Mouse (Mus musculus) CH12F3 (cell line): ENCODE results near the gene Pigt.

ENCODE experiments used
- in situ Hi-C: fragments of 300-500 bp; cut with MboI; formaldehyde crosslinking; loops from 2 replicates; pipeline ENCODE4 v1.14.3; 2020; ENCODE audit warnings: low sequenced_read_pairs

The Pigt gene

DNA sequence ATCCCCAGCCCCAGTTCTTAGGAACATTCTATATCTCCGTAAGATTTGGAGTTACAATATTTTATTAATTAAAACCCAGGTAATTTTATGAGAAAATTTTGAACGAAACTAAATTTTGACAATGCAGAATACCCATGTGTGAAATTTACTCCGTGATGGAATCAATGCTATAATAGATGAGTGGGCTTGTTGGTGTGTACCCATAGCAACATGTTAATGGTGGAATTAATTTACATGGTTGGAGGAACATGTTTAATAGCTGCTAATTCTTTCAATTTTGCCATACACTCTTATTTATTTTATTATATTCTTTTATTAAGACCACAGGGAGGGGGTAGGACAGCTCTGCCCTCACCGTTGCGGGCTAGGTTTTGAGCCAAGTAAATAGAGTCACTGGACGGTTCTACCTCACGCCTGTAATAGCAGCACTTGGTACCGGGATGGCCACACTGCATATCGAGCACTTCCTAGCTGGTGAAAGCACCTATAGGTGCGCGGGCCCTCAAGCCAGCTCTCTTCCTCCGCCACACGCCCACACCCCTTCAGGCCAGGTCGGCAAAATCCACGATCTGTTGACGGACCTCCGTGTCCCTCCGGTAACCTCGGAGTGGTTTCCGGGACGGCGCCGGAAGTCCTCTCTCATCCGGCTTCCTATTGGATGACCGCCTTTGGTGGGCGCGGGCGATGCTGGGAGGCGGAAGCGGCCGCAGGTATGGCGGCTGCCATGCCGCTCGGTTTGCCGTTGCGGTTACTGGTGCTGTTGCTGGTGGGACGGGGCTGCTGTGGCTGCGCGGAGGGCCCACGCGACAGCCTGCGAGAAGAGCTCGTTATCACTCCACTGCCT lies at the start of gene Pigt:
Gene Pigt, plus strand, starts transcription at position 674 of the 844 bp plus-strand sequence.
- in situ Hi-C loops: no loop called here

DNA sequence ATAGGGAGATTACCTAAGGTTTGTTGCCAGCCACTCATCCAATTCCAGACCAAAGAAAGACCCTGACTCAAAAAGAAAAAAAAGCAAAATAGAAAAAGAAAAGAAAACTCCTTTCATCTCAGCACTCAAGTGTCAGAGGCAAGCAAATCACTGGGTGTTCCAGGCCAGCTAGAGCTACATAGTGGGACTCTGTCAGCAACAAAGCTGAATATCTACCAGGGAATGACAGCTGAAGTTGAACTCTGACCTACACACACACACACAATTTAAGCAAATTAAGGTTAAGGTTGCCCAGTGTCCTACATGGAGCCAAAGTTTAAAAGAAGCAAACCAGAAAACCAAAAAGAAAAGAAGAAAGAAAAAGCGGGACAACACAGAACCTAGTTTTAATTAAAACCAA lies 49.2 kb upstream of the Pigt start:
- in situ Hi-C loops: no loop called here

GRCm38 (mm10) chr2:164448921-164449320 lies 48.4 kb upstream of the Pigt start:
- in situ Hi-C loops: no loop called here

DNA sequence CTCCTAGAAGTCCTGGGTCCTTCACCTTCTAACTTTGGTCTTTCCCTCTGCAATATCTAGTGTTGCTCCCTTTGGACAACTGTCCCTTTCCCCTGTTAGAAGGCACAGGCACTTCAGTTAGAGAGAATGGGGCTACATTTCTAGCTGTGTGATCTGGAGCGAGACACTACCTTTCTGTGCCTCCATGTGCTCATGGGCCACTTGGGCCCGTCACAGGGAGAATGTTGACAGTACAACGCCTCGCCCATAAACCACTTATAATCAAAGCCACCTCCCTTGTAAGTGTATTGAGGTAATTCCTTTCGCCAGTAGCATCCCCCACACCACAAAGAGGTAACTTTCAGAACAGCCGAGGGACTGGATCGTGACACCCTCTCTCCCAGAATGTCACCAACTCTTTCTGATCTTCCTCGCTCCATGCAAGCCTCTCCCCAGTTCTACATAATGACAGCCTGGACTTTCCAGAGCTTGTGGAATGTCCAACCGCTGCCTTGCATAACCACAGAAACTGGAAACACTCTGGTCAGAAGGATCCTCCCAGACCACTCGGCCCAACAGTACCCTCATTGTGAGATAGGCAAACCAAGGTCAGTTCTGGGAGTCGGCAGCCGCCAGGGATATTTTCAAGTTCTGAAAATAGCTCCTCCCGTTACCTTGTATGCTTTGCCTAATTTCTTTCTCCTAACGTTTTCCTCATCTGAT lies 47.8 kb upstream of the Pigt start:
- in situ Hi-C loops: no loop called here

GRCm38 (mm10) chr2:164452000-164452676 lies 45.2 kb upstream of the Pigt start:
- in situ Hi-C loops: no loop called here

DNA sequence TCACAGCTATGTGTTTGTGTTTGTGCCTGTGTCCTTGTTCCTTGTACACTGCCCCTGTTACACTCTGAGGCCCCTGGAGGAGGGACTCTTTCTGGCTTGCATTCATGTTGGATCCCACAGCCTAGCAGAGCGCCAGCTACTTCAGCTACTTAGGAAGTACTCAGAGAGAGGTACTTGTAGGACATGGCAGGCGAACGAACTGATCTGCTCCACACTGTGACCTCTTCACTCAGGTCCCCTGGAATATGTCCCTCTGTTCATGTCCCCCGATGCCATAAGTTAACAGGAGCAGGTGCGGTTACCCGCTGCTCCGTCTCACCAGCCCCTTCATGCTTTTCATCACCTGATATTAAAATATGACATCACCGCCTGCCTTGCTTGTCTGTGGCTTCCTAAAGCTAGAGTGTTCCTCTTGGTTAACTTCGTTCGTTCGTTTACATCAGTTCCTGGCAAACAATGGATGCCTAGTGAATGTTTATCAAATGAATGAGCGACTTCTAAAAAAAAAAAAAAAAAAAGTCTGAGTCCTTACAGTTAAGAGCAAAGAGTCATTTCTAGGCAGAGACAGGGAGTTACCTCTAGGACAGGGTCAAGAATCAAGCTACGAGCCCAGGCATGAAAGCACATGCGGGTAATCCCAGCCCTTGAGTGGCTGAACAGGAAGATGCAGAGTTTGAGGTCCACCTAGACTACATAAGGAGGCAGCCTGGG lies 44.1 kb upstream of the Pigt start:
- in situ Hi-C loops: no loop called here

GRCm38 (mm10) chr2:164453887-164454500 lies 43.3 kb upstream of the Pigt start:
- in situ Hi-C loops: no loop called here

DNA sequence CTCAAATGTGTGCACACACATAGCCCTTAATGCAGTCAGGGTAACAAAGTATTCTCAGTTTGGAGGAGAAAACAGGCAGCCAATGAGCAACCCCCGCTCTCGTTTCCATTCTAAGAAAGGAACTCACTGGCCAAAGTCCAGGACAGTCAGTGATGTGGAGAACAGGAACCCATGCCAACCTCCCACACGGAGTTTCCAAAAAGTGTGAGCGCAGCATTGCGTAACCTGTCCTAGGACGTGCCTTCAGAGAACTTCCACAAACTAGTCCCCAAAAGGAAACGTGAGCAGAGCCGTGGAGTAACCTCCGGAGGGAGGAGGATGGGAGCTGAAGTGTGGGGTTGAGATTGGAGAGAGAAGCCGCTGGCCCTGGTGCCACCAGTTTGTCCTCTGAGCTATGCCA lies 42.5 kb upstream of the Pigt start:
- in situ Hi-C loops: no loop called here

DNA sequence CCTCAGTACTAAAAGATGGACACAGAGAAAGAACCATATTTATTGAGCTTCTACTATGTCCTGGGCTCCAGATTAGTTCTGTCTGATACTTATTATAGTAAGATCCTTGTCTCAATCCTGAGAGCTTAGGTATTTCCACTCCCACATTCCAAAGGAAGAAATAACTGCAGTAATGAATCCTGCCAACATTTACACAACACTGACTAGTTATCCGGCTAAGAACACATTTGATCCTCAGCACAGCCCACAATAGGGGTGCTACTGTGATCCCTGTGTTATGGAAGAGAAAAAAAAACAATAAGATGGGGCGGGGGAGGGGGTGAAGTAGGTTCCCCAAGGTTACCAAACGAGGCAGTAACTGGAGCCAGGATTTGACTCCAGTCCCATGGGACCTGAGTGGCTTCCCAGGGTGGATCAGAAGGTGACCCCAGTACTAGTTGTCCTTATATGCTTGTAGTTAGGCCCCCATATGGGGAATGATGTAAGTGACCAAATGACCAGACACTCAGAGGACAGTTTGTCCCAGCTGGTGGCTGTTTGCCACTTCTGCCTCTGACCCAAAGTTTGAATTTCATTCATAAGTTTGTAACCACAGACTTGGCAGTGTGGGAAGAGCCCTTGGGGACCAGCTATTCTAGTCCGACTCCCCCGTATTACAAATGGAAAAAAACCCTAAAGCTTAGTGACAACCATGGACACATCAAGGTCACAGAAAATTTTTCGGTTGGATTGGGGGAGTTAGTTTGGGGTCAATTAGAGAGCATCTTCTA lies 41.7 kb upstream of the Pigt start:
- in situ Hi-C loops: no loop called here

GRCm38 (mm10) chr2:164456413-164456812 lies 40.9 kb upstream of the Pigt start:
- in situ Hi-C loops: no loop called here

- in situ Hi-C loops: no loop called here
Measured at GRCm38 (mm10) chr2:164456864-164457300, 40.4 kb upstream of the Pigt start, which contains the start of gene Sys1. Gene Sys1 (plus strand): TSS chr2:164456964.

DNA sequence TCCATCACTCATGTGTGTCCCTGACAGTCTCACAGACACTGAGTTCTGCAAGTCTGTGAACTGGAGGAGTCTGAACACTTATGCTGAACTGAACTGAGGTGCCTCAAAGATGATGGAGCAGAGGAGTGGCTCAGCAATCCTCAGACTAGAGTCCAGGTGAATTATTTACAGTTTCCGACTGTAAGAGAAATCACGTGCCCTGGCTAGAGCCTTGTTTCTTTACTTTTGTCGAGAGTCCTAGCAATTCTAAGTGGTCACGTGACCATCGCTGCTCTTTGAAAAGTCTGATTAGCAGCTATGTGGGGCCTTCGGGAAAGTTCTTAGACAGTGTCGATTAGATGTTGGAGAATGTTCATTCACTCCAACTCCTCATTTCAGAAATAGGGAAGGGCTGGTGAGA lies 39.4 kb upstream of the Pigt start:
- in situ Hi-C loops: no loop called here

DNA sequence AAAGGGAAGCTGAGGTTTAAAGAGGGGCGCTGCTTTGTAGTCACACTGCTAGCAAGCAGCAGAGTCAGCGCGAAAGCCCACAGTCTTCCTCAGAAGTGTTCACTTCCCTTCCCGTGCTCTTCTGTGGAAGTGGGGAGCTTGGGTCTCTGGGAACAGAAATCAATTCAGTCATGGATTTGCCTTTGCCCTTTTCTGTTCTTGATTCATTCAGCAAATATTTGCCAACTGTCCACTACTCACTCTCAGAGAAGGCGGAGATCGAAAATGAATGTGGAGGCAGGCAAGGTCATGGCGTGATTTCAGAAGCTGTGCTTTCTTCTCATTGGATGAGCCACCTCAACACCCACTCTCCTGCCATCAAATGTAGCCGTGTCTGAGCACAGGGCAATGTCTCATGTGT lies 38.8 kb upstream of the Pigt start:
- in situ Hi-C loops: no loop called here

- in situ Hi-C loops: no loop called here
Measured at GRCm38 (mm10) chr2:164460745-164461551, 36.4 kb upstream of the Pigt start, which contains the start of gene Gm20458. Gene Gm20458 (plus strand): TSS chr2:164460967.

DNA sequence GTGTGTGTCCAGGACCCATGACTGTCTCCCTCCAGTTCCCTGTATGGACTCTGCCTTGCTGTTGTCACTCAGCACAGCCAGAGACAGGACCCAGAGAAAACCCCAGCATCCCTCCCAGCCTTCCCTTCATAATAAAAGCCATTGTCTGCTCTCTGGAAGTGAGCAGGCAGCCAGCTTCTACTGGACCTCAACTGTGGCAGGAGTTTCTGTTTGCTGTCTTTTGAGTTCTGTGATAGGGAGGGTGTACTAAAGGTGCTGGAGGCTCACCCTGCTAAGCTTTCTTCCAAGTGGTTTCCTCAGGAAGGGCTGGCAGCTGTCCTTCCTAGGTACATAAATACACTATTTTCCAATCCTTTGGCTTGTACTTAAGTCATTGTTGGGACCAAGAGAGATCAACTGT lies 32.2 kb upstream of the Pigt start:
- in situ Hi-C loops: no loop called here

GRCm38 (mm10) chr2:164466787-164467186 lies 30.5 kb upstream of the Pigt start:
- in situ Hi-C loops: no loop called here

GRCm38 (mm10) chr2:164470254-164470653 lies 27.1 kb upstream of the Pigt start:
- in situ Hi-C loops: no loop called here

DNA sequence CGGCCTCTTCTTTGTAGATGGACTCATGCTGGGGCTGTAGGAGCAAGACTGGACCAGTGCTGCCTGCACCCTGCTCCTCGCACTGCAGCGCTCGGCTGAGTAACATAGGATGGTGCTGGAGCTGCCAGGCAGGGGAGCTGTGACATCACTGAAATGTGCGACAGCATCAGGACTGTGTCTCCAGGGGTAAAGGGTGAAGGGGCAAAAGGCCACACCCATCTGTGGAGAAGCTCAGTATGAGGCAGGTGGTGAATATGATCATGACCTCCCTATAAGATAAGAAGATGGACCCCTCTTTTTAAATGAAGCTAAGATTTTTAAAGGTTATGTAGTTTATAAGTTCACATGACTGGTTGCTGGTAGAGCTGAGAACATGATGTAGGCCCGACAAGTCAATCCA lies 23.7 kb upstream of the Pigt start, which contains the start of gene Trp53tg5:
Gene Trp53tg5, minus strand, starts transcription at position 101 of the 400 bp plus-strand sequence.
- in situ Hi-C loops: no loop called here
